20 mouse cellular contexts compared by ENCODE assay signal in genomic region chr19:46759096-46759495, GRCm38 (mm10). TPM values are rescaled to one million over a fixed set of nuclear protein-coding genes. Genes with fewer than 3 reads are reported as not detected.
DNase-seq lines count a peak whose midpoint lies in the region; ATAC-seq and TF ChIP-seq lines count a peak whose summit lies in the region.
"Had no signal": no experiment of that assay in that cellular context is flagged by ENCODE, and none has a peak within 500 bp of the region (broad histone marks: within the 10 kb centered on the region; RNA-seq: fewer than 3 reads in every experiment).

No protein-coding gene starts in this region.

- peak; percentile 7 for DNase-seq in lung, embryonic 14.5 days
- DNase-seq in lung, postnatal 4 days = no peak
- DNase-seq in CD4-positive helper T cell, adult 2 months (ENCODE audit: low read depth, low spot score) = peak; percentile 40
- DNase-seq in splenic B cell, adult 2 months (ENCODE audit: low read depth, low spot score) = peak; percentile 10
- DNase-seq in adrenal gland, adult 18-20 months (ENCODE audit: low spot score in 2 of 2) = no peak
- DNase-seq in c-Kit-positive CD71-positive TER-119-positive erythroid progenitor cells, embryonic 14.5 days (ENCODE audit: low spot score) = no peak
- DNase-seq: adrenal gland, postnatal 10 days; gastrocnemius, postnatal 14 days; heart, postnatal 14 days; kidney, adult 11 months; liver, embryonic 13.5 days; lung, postnatal 10 days had no signal

- ATAC-seq in lung, embryonic 14.5 days (ENCODE audit: insufficient read depth) = no peak

- no peak overlapping the region for H3K9ac ChIP-seq in lung, embryonic 14.5 days
- H3K9ac ChIP-seq: embryonic facial prominence, embryonic 15.5 days; hindbrain, embryonic 15.5 days had no signal

- no peak overlapping the region for H3K4me2 ChIP-seq in lung, embryonic 14.5 days
- H3K4me2 ChIP-seq: embryonic facial prominence, embryonic 15.5 days; heart, embryonic 11.5 days; hindbrain, embryonic 15.5 days; liver, embryonic 13.5 days; midbrain, embryonic 11.5 days had no signal

- 59% methylated on average over 8 of the region's 8 CpGs for WGBS in lung, embryonic 14.5 days
- WGBS in bone marrow, adult 2 months = 3% methylated on average over 8 of the region's 8 CpGs

- peaks cover 15% of the 10 kb centered on the region; the same call in 1 of the 2 replicates for H3K27me3 ChIP-seq in lung, embryonic 14.5 days (ENCODE audit: insufficient read depth, low read length)
- 0 out of 2 replicates have a peak, but pooled peaks cover 2% of the 10 kb centered on the region for H3K27me3 ChIP-seq in splenic B cell, adult 2 months (ENCODE audit: control insufficient read depth, insufficient read depth, low read length, poor library complexity, severe bottlenecking)

- H3K4me3 ChIP-seq in lung, embryonic 14.5 days (ENCODE audit: low read depth, low read length) = no peak overlapping the region
- H3K4me3 ChIP-seq in bone marrow, adult 2 months (replicated peaks; ENCODE audit: control insufficient read depth, low read depth, low read length) = no peak overlapping the region
- H3K4me3 ChIP-seq: embryonic facial prominence, embryonic 15.5 days; forebrain, embryonic 10.5 days; hindbrain, embryonic 15.5 days; left cerebral cortex, adult 2 months; liver, embryonic 13.5 days had no signal

- TF ChIP-seq POLR2A in bone marrow, adult 2 months (IDR thresholded peaks at IDR 0.05; ENCODE audit: borderline replicate concordance, control insufficient read depth, low read depth, low read length) = no peak

- H3K36me3 ChIP-seq in lung, embryonic 14.5 days (ENCODE audit: insufficient read depth) = no peaks in the 10 kb centered on the region
- H3K36me3 ChIP-seq in splenic B cell, adult 2 months (ENCODE audit: control insufficient read depth, insufficient read depth, low read length, poor library complexity, severe bottlenecking) = no peaks in the 10 kb centered on the region
- H3K36me3 ChIP-seq: embryonic facial prominence, embryonic 15.5 days; forebrain, embryonic 10.5 days; hindbrain, embryonic 15.5 days; liver, embryonic 13.5 days had no signal

- TF ChIP-seq CTCF in lung, embryonic 14.5 days (IDR thresholded peaks at IDR 0.05; ENCODE audit: low read depth) = no peak
- no peak for TF ChIP-seq CTCF in bone marrow, adult 2 months (IDR thresholded peaks at IDR 0.05; ENCODE audit: control insufficient read depth, insufficient read depth, low read length)

- peaks cover 6% of the 10 kb centered on the region; the same call in 1 of the 2 replicates for H3K4me1 ChIP-seq in lung, embryonic 14.5 days (ENCODE audit: insufficient read depth)
- H3K4me1 ChIP-seq in bone marrow, adult 2 months (ENCODE audit: control insufficient read depth, insufficient read depth, low read length) = peaks cover 4% of the 10 kb centered on the region

- H3K9me3 ChIP-seq in lung, embryonic 14.5 days (ENCODE audit: low read depth, low read length) = no peaks in the 10 kb centered on the region
- H3K9me3 ChIP-seq: embryonic facial prominence, embryonic 15.5 days; hindbrain, embryonic 15.5 days; liver, embryonic 13.5 days had no signal

- no peak overlapping the region for H3K27ac ChIP-seq in lung, embryonic 14.5 days (ENCODE audit: low read depth)
- H3K27ac ChIP-seq in bone marrow, adult 2 months (ENCODE audit: control insufficient read depth, insufficient read depth, low read depth, low read length, poor library complexity) = 0 out of 2 replicates have a peak overlapping the region, but pooled peaks have one; percentile 14
- H3K27ac ChIP-seq: embryonic facial prominence, embryonic 15.5 days; forebrain, embryonic 10.5 days; hindbrain, embryonic 15.5 days; kidney, postnatal 0 days; left cerebral cortex, adult 2 months; liver, embryonic 13.5 days had no signal

RNA-seq across cellular contexts. Expression of gene Cnnm2, which starts 2.3 kb away (rescaled TPM):
- polyA plus RNA-seq in lung, embryonic 14.5 days (2014; fragmentation: Nextera tagmentation; extraction: Ambion mirVana) = 3.8 and 3.9 TPM in 2 replicates
- 5.7 and 10.5 TPM in 2 replicates for polyA plus RNA-seq in bone marrow, adult 2 months (2011; ENCODE audit: insufficient read depth, insufficient read length, low replicate concordance, missing spikeins)
- total RNA-seq in adrenal gland, adult 18-20 months (2021) = 10 to 100 TPM; 34.8 to 50.8 TPM

RNA-seq across cellular contexts. Expression of gene As3mt, which starts 51.8 kb away (rescaled TPM):
- polyA plus RNA-seq in lung, embryonic 14.5 days (2014; fragmentation: Nextera tagmentation; extraction: Ambion mirVana) = 28.5 and 29.2 TPM in 2 replicates
- polyA plus RNA-seq in bone marrow, adult 2 months (2011; ENCODE audit: insufficient read depth, insufficient read length, low replicate concordance, missing spikeins) = 3.9 and 8.5 TPM in 2 replicates
- total RNA-seq in adrenal gland, adult 18-20 months (2021) = 10 to 100 TPM; 90.0 to 92.7 TPM

Comparison
In these comparisons a context has a peak if more than half of its experiments do, and no peak if none do; other contexts are left out.
1. DNase-seq: peak in lung, embryonic 14.5 days (single experiment), CD4-positive helper T cell, adult 2 months (single experiment) and splenic B cell, adult 2 months (single experiment); none in lung, postnatal 4 days (0 of 2), adrenal gland, adult 18-20 months (0 of 2) and c-Kit-positive CD71-positive TER-119-positive erythroid progenitor cells, embryonic 14.5 days (single experiment).